Mouse (Mus musculus) myocyte (in vitro differentiated cells): ENCODE data around the gene C2cd2.

Experiments
- CEBPB ChIP-seq: IDR thresholded peaks from 2 replicates; pipeline ENCODE4 v1.6.1; 2011; ENCODE audit warnings: mild to moderate bottlenecking, moderate library complexity; ENCODE audit not compliant: poor library complexity, insufficient read depth, severe bottlenecking
- E2F4 ChIP-seq: IDR thresholded peaks from one replicate; pipeline ENCODE4 v1.6.1; 2011; ENCODE audit warnings: mild to moderate bottlenecking, control low read depth, moderate library complexity; ENCODE audit not compliant: insufficient read depth
- MAX ChIP-seq: IDR thresholded peaks from one replicate; pipeline ENCODE4 v1.6.1; 2011; ENCODE audit warnings: low read depth, mild to moderate bottlenecking, control low read depth
- MYOD1 ChIP-seq, 3 experiments: IDR thresholded peaks; one replicate each; pipeline ENCODE4 v1.6.1; 2011; ENCODE audit warnings: control low read depth in 2 of 3, low read depth in 2 of 3, mild to moderate bottlenecking in 2 of 3, moderate library complexity in 1 of 3; ENCODE audit not compliant: insufficient read length in 2 of 3, control insufficient read depth in 1 of 3
- POLR2A ChIP-seq: IDR thresholded peaks from one replicate; pipeline ENCODE4 v1.6.1; 2011; ENCODE audit warnings: low read depth, mild to moderate bottlenecking, control low read depth, moderate library complexity; ENCODE audit not compliant: insufficient read length
- POLR2AphosphoS2 ChIP-seq: IDR thresholded peaks from one replicate; pipeline ENCODE4 v1.6.1; 2011; ENCODE audit warnings: low read depth, control low read depth; ENCODE audit not compliant: insufficient read length
- REST ChIP-seq: IDR thresholded peaks from one replicate; pipeline ENCODE4 v1.6.1; 2011; ENCODE audit warnings: mild to moderate bottlenecking, control low read depth, moderate library complexity; ENCODE audit not compliant: insufficient read depth, insufficient read length
- USF1 ChIP-seq: IDR thresholded peaks from one replicate; pipeline ENCODE4 v1.6.1; 2011; ENCODE audit warnings: low read depth, mild to moderate bottlenecking, control low read depth, moderate library complexity

DNA sequence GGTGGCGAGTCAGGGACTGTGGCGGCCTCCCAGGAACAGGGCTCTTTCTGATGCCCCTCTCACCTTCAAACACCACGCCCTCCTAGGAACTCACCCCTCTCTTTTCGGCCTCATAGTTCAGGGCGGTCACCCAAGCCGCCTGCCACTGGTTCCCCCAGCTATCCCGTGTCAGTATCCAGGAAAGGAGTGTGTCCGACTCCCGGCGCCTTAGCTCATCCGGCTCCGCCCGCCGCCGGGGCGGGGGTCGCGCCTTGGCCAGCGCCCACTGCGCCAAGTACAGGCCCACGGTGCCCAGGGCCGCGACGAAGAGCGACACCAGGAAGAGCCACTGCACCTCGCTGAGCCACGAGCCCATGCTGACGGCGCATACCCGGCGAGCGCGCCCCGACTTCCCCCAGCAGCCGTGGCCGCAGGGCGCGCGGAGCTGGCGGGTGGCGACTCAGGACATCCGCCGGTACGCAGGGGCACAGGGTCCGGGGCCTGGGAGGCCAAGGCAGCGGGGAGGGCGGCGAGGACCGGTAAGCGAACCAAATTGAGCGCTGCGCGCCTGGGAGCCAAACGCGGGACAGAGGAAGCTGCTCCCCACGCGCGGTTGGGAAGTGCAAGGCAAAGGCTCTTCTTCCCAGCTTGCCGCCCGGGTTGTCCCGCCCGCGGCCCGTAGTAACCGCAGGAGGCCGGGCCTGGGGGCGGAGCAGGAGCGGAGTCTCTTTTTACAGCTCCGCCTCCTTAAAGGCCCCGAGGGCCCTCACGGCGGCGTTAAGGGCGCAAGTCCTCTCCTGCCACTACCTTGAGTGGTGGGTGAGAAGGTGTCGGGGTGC lies 40.2 kb downstream of the C2cd2 start:
- TF ChIP-seq POLR2AphosphoS2 (peak; percentile 87), POLR2A (peak; percentile 87), E2F4 (no peak), USF1 (no peak), CEBPB (no peak), MAX (no peak), REST (no peak), MYOD1 (IDR thresholded peaks at IDR 0.05; ENCODE audit: control insufficient read depth in 1 of 3, insufficient read length in 2 of 3, low read depth in 2 of 3) (no peak)
